Mouse (Mus musculus): ENCODE measurements around the gene Ndufaf3. TPM values are rescaled to one million over a fixed set of nuclear protein-coding genes. Genes with fewer than 3 reads are reported as not detected.

Ndufaf3 gene
- total and polyA plus RNA-seq, 2 experiments from 2014 or later = 70.7 to 104 TPM

DNA sequence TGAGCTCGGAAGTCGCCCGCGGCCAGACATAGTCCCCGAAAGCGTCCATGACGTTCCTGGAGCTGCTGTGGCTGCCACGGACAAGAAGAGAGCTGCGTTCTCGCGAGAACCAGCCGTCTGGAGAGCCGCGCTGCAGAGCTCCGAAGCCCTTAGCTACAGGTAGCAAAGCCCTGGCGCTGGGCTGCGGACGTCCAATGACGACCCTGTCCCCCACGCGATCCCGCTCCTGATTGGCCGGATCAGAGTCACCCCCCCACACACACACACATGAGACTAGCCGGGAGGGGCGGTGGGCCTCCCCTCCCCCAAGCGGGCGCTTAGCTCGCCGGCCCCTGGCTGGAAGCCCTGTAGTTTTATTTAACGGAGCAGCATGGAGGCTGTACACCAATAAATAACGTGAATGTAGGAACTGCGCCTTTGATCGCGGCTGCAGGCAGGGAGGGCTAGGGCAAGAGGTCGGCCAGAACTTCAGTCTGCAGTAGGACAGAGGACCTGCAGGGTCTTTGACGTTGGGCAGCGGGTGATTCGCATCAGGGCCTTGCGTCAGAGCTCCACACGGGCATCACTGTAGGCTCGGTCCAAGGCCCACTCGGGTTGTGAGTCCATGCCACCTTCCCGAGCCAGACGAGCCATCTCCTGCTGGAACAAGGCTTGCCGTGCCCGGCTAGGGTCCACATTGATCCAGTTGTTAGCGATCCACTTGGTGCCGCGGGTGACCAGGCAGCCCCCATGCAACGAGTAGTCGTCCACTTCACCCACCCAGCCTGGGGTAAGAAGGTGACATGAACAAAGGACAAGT lies 11.5 kb upstream of the Ndufaf3 start, which contains the start of gene Wdr6:
Gene Wdr6 (minus strand): TSS at position 195 of the 799 bp plus-strand sequence.
- 7% methylated on average over 51 of the region's 51 CpGs for WGBS
- TF ChIP-seq CTCF (IDR thresholded peaks at IDR 0.05; ENCODE audit: low read depth) = no peak; the same call in 1 of the 2 replicates

DNA sequence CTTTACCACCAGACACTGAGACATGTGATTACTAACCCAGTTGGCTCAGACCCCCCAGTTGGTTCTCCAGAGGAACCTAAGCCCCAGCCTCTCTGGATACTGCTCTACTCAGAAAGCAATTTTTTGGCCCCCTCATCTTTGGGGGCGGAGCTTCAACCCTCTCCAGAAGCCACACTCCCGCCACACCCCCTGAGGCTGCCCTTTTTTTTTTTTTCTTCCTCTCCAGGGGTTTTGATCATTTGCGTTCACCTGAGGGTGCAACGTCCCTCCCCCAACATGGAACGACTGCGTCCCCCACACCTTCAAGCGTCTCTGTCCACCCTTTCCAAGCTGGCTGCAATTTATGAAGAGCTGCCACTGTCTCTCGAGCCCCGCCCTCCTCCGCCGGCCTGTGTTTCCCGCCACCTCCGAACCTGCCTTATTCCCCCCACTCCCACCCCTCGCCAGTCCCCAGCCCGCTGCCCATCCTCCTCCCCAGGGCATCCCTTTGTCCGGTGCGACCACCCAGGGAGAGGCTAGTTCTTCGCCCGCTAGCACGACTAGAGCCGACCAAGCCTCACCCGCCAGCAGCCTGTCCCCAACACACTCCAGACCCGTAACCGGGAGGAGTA lies 10.8 kb upstream of the Ndufaf3 start:
- Histone ChIP-seq H3K4me2 (ENCODE audit: low read depth) (peak overlapping the region; percentile 73), H3K9ac (peak overlapping the region; percentile 94), H3K36me3 (ENCODE audit: insufficient read depth) (peaks cover 37% of the 10 kb centered on the region), H3K27me3 (ENCODE audit: insufficient read depth, low read length) (no peaks in the 10 kb centered on the region), H3K4me1 (ENCODE audit: insufficient read depth) (peaks cover 15% of the 10 kb centered on the region), H3K4me3 (ENCODE audit: low read depth, low read length) (peak overlapping the region; percentile 90), H3K9me3 (ENCODE audit: low read length) (no peaks in the 10 kb centered on the region), H3K27ac (ENCODE audit: low read depth, low read length) (peak overlapping the region; percentile 97)
- DNase-seq (peak; percentile 67), ATAC-seq (peak; percentile 23; the same call in 1 of the 2 replicates)
- under 1% methylated on average over 24 of the region's 24 CpGs for WGBS
- no peak for TF ChIP-seq CTCF (IDR thresholded peaks at IDR 0.05; ENCODE audit: low read depth)

More for the DNA sequence above, 11.5 kb upstream of the Ndufaf3 start, which contains the start of gene Wdr6:
- H3K27me3 ChIP-seq (ENCODE audit: insufficient read depth, low read length) = no peaks in the 10 kb centered on the region
- H3K4me1 ChIP-seq (ENCODE audit: insufficient read depth) = peaks cover 15% of the 10 kb centered on the region
- peak within 1 kb of the TSS; percentile 73 for H3K4me2 ChIP-seq (ENCODE audit: low read depth)
- DNase-seq (peak; percentile 96), ATAC-seq (peak; percentile 97)
- peak within 1 kb of the TSS; percentile 94 for H3K9ac ChIP-seq
- peak within 1 kb of the TSS; percentile 97 for H3K27ac ChIP-seq (ENCODE audit: low read depth, low read length)
- peak within 1 kb of the TSS; percentile 90 for H3K4me3 ChIP-seq (ENCODE audit: low read depth, low read length)
- H3K36me3 ChIP-seq (ENCODE audit: insufficient read depth) = peaks cover 31% of the 10 kb centered on the region
- no peaks in the 10 kb centered on the region for H3K9me3 ChIP-seq (ENCODE audit: low read length)

DNA sequence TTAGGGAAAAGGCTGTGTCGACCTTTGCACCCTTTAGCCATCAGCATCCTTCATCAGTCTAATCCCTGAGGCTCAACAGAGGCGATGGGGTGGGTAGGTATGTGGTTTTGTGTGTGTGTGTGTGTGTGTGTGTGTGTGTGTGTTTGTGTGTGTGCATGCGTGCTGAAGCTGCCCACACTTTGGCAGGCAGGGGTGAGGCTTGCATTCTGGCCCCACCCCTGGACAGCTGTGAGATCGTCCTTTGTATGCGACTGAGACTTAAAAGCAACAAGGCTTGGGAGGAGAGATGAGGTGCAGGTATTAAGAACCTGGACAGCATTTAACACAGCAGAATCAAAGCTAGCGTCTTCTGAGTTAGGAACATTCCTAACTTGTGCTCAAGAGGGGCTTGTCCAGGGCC lies 9.8 kb upstream of the Ndufaf3 start:
- no peak for DNase-seq
- Histone ChIP-seq H3K9me3 (ENCODE audit: low read length) (no peaks in the 10 kb centered on the region), H3K27me3 (ENCODE audit: insufficient read depth, low read length) (no peaks in the 10 kb centered on the region), H3K4me3 (ENCODE audit: low read depth, low read length) (peak overlapping the region; percentile 90), H3K36me3 (ENCODE audit: insufficient read depth) (peaks cover 37% of the 10 kb centered on the region), H3K27ac (ENCODE audit: low read depth, low read length) (0 out of 2 replicates have a peak overlapping the region, but pooled peaks have one; percentile 97), H3K9ac (peak overlapping the region; percentile 94; the same call in 1 of the 2 replicates), H3K4me2 (ENCODE audit: low read depth) (peak overlapping the region; percentile 73), H3K4me1 (ENCODE audit: insufficient read depth) (peaks cover 15% of the 10 kb centered on the region)
- TF ChIP-seq CTCF (IDR thresholded peaks at IDR 0.05; ENCODE audit: low read depth) = no peak
- ATAC-seq = no peak
- 39% methylated on average over 6 of the region's 6 CpGs for WGBS

DNA sequence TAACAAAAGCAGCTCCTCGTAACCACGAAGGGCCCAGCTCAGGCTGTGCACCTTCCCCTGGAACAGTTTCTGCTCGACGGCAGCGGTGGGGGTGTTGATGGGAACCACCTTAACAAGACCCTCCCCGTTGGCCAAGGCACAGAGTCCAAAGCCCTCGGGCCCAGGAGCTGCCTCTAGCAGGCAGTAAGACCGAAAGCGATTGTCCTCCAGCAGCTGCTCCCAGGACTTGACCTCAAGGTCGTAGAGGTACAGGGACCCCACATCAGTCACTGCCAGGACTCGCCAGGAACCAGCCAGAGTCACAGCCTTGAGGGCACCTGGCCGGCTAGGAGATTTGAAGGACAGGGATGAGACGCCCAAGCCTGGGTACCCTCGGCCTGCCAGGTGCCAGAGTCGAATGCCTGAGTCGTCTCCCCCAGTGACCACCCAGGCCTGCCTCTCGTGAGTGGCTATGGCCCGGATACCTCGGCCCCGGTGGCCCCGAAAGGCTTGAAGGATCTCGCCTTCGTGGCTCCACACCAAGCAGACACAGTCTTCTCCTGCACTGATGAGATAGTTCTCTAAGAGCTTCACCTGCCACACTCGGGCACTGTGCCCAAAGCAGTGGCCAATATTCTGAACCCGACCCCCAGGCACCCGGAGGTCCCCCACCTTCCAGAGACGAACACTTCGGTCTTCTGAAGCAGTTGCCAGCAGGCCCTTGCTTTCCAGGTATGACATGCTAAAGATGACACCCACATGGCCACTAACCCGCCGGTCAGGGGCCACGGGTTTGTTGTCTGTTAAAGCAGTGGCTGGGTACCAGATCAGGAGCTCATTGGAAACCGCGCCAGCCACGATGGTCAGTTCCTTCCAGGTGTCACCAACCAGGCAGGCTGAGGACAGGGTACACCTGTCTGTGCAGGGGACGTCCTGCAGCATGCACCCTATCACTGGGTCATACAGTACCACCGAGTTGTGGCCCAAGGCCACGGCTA lies 8.4 kb upstream of the Ndufaf3 start:
- Histone ChIP-seq H3K4me3 (ENCODE audit: low read depth, low read length) (no peak overlapping the region), H3K4me1 (ENCODE audit: insufficient read depth) (peaks cover 16% of the 10 kb centered on the region), H3K9ac (no peak overlapping the region), H3K36me3 (ENCODE audit: insufficient read depth) (peaks cover 36% of the 10 kb centered on the region), H3K9me3 (ENCODE audit: low read length) (no peaks in the 10 kb centered on the region), H3K27ac (ENCODE audit: low read depth, low read length) (no peak overlapping the region), H3K4me2 (ENCODE audit: low read depth) (no peak overlapping the region), H3K27me3 (ENCODE audit: insufficient read depth, low read length) (no peaks in the 10 kb centered on the region)
- no peak for DNase-seq
- no peak for ATAC-seq
- TF ChIP-seq CTCF (IDR thresholded peaks at IDR 0.05; ENCODE audit: low read depth) = no peak
- WGBS = 89% methylated on average over 37 of the region's 37 CpGs

DNA sequence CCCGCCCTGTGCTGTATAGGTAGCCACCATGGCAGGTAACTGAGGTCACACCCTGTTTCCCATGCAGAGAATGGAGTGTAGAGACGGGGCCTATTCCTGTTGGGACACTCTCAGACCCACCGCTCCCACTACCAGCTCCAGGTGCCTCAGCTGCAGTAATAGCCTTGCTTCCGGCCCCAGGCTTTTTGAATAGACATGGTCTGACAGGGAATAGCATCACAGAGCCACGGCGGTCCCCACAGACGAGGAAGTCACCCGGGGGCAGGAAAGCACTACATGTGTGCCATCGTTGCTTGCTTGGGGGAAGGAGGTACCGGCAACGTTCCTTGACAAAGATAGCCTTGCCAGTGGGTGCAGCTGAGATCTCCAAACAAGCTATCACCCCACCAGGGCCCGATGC lies 7.7 kb upstream of the Ndufaf3 start:
- no peaks in the 10 kb centered on the region for H3K27me3 ChIP-seq (ENCODE audit: insufficient read depth, low read length)
- 89% methylated on average over 12 of the region's 12 CpGs for WGBS
- peaks cover 36% of the 10 kb centered on the region for H3K36me3 ChIP-seq (ENCODE audit: insufficient read depth)
- peaks cover 21% of the 10 kb centered on the region for H3K4me1 ChIP-seq (ENCODE audit: insufficient read depth)
- H3K27ac ChIP-seq (ENCODE audit: low read depth, low read length) = no peak overlapping the region
- ATAC-seq = no peak
- H3K4me3 ChIP-seq (ENCODE audit: low read depth, low read length) = no peak overlapping the region
- no peak for DNase-seq
- H3K9ac ChIP-seq = no peak overlapping the region
- no peak for TF ChIP-seq CTCF (IDR thresholded peaks at IDR 0.05; ENCODE audit: low read depth)
- no peaks in the 10 kb centered on the region for H3K9me3 ChIP-seq (ENCODE audit: low read length)
- H3K4me2 ChIP-seq (ENCODE audit: low read depth) = no peak overlapping the region

Data from forebrain, postnatal 0 days (tissue).